Mouse (Mus musculus) splenic B cell, adult 2 months (primary cell): ENCODE measurements around the gene Pmvk.
"Not testable (repeated sequence)": the region's sequence is repeated elsewhere in the genome, so short reads cannot be mapped to it uniquely, and the experiment has no call there.

Source experiments
- DNase-seq: peaks from one replicate; pipeline ENCODE4 v3.0.0-alpha.2; 2011; ENCODE audit warnings: low read depth, low spot score
- H3K27me3 ChIP-seq: 2 replicates; pipeline ENCODE4 v1.6.1; 2012; ENCODE audit warnings: mild to moderate bottlenecking, low read length, moderate library complexity, mixed read lengths; ENCODE audit not compliant: control insufficient read depth, poor library complexity, insufficient read depth, severe bottlenecking
- H3K36me3 ChIP-seq: 2 replicates; pipeline ENCODE4 v1.6.1; 2012; ENCODE audit warnings: mild to moderate bottlenecking, low read length, moderate library complexity, mixed read lengths; ENCODE audit not compliant: control insufficient read depth, poor library complexity, insufficient read depth, severe bottlenecking

The Pmvk gene

DNA sequence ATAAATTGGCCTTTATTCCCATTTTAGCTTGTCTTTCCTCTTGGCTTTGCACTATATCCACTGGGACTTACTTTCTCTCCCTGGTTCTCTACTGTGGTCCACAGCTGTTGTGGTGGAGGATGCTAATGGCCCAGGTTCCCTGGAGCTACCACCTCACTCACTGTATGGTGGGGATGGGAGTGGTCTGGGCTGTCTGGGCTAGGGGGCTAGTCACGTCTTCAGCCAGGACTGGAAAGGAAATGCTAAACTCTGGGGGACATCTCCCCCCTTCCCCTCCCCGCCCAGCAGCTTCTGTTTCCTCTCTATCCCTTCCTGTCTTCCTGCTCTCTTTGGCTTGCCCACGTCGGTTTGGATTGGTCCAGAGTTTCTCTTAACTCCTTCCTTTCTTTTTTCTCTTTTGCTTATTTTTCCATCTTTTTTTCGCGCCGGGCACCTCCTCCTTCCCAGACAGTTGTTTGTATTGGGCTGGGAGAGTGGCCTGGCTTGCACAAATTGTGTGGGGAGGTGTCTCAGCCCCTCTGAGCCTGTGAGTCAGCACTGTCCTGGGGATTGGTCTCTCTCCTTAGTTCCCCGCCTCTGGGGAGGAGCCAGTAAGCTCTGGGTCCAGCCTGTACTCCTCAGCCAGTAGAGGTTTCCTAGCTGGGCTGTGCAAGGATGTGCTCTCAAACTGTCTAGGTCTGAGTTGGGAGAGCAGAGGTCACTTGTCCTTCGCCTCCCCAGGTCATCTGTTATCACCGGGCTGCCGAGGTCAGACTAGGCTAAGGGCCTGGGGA is 33.2 kb upstream of the Pmvk start:
- no peak for DNase-seq
- Histone ChIP-seq H3K27me3 (no peaks in the 10 kb centered on the region), H3K36me3 (no peaks in the 10 kb centered on the region; the same call in 1 of the 2 replicates)

DNA sequence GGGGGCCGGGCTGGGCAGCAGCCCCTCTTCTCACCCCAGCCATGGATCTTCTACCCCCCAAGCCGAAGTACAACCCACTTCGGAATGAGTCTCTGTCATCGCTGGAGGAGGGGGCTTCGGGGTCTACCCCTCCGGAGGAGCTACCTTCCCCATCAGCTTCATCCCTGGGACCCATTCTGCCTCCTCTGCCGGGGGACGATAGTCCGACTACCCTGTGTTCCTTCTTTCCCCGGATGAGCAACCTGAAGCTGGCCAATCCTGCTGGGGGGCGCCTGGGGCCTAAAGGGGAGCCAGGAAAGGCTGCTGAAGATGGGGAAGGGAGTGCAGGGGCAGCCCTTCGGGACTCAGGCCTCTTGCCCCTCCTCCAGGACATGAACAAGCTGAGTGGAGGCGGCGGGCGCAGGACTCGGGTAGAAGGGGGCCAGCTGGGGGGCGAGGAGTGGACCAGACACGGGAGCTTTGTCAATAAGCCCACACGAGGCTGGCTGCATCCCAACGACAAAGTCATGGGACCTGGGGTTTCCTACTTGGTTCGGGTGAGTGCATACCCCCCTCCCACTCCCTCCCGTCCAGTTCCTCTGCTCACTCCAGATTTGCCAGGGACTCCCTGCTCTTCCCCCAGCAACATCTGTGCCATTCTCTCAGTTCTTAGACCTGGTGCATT is 32.4 kb upstream of the Pmvk start:
- Histone ChIP-seq H3K27me3 (no peaks in the 10 kb centered on the region), H3K36me3 (no peaks in the 10 kb centered on the region; the same call in none of the 2 replicates)
- no peak for DNase-seq

DNA sequence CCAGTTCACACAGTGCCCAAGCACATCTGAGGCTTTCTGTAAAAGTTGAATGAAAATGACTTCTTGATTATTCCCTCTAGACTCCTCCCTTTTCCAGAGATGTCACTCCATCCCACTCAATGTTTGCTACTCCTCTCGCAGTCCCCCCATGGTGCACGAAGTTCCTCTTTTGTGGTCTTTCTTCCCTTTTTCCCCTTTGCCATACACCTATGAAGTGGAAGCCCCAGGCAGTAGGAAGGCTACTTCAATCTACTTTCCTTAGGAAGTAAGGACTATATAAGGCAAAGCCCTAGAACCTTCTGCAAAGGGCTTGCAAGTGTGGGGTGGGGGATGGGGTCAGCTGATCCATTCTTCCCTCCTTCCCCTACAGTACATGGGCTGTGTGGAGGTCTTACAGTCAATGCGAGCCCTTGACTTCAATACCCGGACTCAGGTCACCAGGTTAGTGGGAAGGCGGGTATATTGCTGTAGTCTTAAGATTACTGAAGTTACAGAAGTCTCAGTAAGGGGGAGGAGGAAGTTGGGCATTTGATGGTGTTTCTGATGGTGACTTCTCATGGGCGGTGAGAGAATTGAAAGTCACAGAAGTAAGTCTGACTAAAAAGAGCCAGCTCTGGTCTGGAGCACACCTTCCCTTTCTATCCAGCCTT is 31.7 kb upstream of the Pmvk start:
- Histone ChIP-seq H3K36me3 (no peaks in the 10 kb centered on the region; the same call in none of the 2 replicates), H3K27me3 (no peaks in the 10 kb centered on the region)
- no peak for DNase-seq

DNA sequence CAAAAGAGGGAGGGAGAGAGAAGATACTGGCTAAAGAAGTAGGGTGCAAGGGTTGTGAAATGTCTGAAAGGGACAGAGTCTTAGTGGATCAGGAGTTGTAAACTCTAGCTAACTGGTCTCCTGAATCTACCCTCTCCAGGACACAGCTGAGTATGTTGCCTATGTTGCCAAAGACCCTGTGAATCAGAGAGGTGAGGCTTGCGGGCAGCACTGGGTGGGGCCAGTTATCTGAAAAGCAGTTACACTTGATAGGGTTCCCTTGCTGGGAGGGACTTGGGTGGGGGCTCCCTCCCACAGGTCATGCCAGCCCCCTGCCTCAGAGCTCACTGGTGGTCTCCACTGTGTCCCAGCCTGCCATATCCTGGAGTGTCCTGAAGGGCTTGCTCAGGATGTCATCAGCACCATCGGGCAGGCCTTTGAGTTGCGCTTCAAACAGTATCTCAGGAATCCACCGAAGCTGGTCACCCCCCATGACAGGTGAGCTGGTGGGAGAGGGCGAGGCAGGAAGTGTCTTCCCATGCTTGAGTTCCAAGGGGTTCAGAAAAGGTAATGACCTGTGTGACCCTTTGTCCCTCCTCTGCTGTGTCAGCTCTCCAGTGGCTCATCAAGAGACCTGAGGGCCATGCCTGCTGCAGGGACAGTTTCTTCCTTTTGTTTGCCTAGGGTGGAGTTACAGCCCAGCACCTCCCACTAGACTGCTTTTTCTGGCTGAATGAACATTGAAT is 29.8 kb upstream of the Pmvk start:
- no peaks in the 10 kb centered on the region for H3K27me3 ChIP-seq
- no peaks in the 10 kb centered on the region; the same call in none of the 2 replicates for H3K36me3 ChIP-seq
- DNase-seq, result no peak

DNA sequence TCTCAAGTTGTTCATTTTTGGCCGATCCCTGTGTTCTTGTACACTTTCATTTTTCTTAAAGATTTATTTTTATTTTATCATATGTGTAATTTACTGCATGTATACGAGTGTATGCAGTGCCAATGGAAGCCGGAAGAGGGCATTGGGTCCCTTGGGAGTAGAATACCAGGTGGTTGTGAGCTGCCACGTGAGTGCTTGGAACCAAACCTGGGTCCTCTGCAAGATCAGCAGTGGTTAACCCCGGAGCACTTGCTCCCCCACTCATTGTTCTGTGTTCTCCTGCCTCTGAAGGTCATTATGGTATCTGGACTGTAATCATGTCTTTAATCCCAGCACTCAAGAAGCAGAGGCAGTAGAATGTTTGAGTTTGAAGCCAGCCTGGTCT is 29.2 kb upstream of the Pmvk start:
- no peak for DNase-seq
- Histone ChIP-seq H3K36me3 (no peaks in the 10 kb centered on the region; the same call in none of the 2 replicates), H3K27me3 (no peaks in the 10 kb centered on the region)

DNA sequence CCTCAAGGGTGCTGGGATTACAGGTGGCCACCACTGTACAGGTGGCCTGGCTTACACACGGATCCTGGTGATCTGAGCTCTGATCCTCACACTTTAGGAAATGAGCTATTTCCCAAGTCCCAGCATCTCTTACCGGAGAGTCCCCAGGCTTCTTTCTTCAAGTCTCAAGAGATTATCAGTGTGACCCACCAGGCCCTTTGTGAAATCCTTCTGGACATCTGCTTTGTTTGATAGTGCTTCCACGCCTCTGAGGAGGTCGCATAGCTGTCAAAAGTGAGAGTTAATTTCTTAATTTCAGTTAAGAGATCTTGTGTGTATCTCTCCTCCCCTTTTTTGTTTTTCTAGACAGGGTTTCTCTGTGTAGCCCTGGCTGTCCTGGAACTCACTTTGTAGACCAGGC is 28.5 kb upstream of the Pmvk start:
- no peak for DNase-seq
- no peaks in the 10 kb centered on the region for H3K27me3 ChIP-seq
- H3K36me3 ChIP-seq, result no peaks in the 10 kb centered on the region; the same call in none of the 2 replicates

DNA sequence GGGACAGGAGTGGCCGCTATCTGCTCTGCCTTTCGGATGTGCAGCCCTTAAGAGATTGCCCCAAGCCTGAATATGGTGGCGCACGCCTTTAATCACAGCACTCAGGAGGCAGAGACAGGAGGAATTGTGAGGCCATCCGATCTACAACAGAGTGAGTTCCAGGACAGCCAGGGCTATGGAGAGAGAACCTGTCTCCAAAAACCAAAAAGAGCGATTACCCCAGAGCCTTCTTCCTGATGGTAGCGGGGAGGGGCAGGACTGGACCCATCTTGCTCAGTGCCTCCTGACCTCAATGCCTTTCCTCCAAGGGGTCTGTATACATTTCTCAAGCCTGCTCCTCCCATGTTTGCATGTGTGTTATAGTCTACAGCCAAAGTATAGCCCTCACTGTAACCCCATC is 25.3 kb upstream of the Pmvk start:
- not testable (repeated sequence) for DNase-seq, H3K36me3 ChIP-seq

DNA sequence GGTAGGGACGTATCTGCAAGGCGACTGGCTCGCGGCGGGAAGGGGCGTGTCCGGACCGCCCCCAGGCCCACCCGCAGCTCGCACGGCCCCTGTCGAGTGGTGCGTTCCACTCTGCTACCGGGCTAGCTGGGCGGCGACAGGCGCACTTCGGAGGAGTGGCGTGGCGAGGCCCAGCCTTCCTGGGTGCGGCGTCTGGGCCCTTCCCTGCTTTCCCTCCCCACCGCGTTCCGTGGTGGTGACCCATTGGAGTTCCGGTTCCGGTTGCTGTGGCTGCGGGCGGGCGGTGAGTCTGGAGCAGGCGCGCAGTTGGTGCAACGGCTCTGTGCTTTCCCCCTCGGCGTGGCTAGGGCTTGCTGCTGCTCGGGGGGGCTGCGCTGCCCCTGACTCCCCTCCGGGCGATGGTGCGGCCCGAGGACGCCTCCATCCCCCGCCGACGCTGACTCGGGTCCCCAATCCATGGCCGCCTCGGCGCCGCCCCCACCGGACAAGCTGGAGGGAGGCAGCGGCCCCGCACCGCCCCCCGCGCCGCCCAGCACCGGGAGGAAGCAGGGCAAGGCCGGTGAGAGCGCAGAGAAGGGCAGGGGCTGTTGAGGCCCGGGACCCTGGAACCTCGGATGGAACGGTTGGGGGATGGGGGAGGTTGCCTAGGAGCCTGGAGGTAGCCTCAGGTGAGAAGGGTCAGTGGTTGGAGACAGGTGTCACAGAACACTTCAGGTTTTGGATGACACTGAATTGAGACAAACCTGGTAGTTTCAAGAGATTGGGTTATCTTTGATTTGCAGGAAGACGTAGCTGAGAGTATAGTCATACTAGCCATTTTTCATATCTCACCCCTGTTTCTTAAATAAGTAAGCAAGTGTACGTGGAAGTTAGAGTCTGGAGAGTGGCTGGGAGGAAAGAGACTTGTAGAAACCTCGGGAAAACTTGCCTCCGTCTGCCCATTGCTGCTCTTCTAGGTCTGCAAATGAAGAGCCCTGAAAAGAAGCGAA is 23.9 kb upstream of the Pmvk start, which contains the start of gene Pygo2:
Pygo2 (plus strand) TSS at position 44 of the 989 bp plus-strand sequence.
- H3K36me3 ChIP-seq, result peaks cover 5% of the 10 kb centered on the region
- H3K27me3 ChIP-seq, result no peaks in the 10 kb centered on the region
- DNase-seq, result peak; percentile 93

More for the DNA sequence above, 25.3 kb upstream of the Pmvk start:
- H3K27me3 ChIP-seq, result not testable (repeated sequence)

DNA sequence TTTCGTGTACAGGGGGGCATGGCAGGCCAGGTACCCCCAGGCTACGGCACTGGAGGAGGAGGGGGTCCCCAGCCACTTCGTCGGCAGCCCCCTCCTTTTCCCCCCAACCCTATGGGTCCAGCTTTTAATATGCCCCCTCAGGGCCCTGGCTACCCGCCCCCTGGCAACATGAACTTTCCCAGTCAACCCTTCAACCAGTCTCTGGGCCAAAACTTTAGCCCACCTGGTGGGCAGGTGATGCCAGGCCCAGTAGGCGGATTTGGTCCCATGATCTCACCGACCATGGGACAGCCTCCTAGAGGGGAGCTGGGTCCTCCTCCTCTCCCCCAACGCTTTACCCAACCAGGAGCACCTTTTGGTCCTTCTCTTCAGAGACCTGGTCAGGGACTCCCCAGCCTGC is 21.7 kb upstream of the Pmvk start:
- DNase-seq, result no peak
- H3K36me3 ChIP-seq, result peaks cover 5% of the 10 kb centered on the region
- H3K27me3 ChIP-seq, result no peaks in the 10 kb centered on the region

DNA sequence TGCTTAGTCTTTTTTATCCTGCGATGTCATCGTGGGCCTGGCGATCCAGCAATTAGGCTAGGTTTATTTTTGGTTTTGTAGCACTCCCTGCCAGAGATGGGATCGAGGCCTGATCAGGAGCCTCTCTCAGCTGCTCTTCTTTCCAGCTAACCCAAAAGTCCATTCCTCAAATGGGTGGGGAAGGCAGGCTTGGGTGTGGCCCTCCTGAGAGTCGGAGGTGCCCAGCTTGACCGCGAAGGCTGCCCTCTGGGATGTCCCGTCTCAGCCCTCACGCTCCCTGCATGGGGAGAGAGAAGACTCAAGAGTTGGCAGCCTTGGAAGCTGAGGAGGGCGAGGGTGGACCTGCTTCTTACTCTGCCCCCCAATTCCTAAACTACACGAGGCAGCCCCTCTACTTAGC is 19.8 kb upstream of the Pmvk start:
- Histone ChIP-seq H3K27me3 (no peaks in the 10 kb centered on the region), H3K36me3 (peaks cover 5% of the 10 kb centered on the region)
- no peak for DNase-seq

DNA sequence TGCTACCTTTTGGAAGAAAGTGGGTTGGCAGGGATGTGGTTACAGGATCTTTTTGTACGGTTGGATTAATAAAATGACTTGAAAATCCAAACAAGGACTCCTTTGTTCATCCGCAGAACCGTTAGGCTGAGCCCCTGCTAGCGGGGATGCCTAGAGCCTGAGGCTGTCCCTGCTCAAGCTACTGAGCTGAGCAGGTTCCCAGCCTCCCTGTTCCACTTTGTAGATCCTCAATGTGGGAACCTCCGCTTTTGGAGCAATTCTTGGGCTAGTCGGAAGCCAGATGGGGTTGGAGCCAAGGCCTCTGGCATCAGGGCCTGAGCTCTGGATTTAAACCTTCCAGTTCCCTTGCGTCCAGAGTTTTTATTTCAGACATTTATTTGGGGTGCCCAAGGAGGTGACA is 19.3 kb upstream of the Pmvk start:
- Histone ChIP-seq H3K36me3 (peaks cover 5% of the 10 kb centered on the region), H3K27me3 (no peaks in the 10 kb centered on the region)
- DNase-seq, result no peak

DNA sequence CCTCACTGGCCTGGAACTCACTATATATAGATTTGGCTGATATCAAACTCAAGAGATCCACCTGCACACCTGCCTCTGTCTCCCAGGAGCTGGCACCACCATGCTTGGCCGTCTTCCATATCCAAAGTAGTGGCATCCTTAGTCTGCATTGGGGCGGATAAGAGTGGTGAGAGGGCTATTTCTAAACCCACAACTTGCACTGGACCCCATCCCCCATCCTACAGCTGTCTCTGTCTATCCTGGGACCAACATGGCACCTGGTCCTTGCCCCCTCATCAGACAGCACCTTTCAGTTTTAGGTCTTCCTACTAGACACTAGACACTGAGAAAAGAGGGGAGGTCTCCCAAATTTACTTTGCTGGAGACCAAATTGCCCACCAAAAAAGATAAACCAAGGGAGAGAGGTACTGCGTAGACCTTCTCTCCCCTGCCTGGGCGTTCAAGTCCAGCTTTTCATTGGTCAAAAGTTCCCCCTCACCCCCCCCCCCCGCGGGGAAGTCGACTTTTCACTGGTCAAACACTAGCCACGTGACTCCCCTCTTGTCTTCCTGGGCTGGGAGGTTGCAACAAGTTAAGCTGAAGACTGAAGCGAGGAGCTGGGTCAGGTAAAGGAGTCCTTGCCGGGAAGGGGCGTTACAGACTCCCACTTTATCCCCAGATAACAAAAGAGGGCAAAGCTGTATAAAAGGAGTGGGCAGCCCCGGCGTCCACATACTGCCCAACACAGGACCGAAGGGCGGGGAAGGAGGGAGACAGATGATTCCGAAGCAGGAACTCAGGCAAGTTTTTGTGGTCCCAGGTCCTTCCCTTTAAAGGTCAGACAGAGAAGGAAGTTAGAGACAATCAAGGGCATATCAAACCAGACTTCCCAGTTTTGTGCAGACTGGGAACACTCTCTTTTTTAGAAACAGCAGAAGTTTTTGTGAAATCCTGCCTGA is 17.9 kb upstream of the Pmvk start, which contains the start of gene Pbxip1:
Pbxip1 (plus strand) TSS at position 531 of the 938 bp plus-strand sequence.
- H3K36me3 ChIP-seq, result peaks cover 9% of the 10 kb centered on the region
- no peaks in the 10 kb centered on the region for H3K27me3 ChIP-seq
- peak; percentile 84 for DNase-seq

DNA sequence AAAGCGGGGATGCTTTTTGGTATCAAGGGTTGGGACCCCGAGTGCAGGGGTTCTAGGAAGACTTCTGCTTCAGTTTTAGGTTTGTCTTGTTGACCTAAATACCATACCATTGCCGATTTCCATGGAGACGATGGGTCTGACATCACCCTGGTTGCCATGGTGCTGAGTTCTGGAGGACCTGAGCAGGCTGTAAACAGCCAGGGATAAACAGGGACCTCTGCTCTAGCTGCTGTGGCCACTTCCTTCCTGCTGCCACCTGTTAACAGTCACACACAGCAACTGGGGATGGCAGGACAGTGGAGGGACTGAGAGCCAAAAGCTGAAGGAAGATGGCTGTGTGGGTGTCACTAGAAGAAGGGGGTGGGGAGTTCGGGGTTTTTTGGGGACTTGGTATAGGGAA is 17.1 kb upstream of the Pmvk start:
- Histone ChIP-seq H3K36me3 (peaks cover 9% of the 10 kb centered on the region), H3K27me3 (no peaks in the 10 kb centered on the region)
- peak; percentile 80 for DNase-seq
